Mouse (Mus musculus): Measurements from ENCODE around the gene Strn3. TPM values are rescaled to one million over a fixed set of nuclear protein-coding genes. Genes with fewer than 3 reads are reported as not detected.

The Strn3 gene
- polyA plus RNA-seq, 1 experiment from 2014 or later, result 46.3 TPM

- WGBS, result under 1% methylated on average over 96 of the region's 108 CpGs
- no peaks in the 10 kb centered on the region for H3K36me3 ChIP-seq (ENCODE audit: insufficient read depth, low read length)
- ATAC-seq (replicated peaks; ENCODE audit: low FRiP score, low read depth) (peak; percentile 65), DNase-seq (ENCODE audit: low spot score) (peak; percentile 71)
- H3K27ac ChIP-seq, result peak within 1 kb of the TSS; percentile 100
- H3K9ac ChIP-seq (ENCODE audit: low read depth, low read length), result peak within 1 kb of the TSS; percentile 99
- peak within 1 kb of the TSS; percentile 96 for H3K4me3 ChIP-seq (replicated peaks; ENCODE audit: low read depth, low read length)
- no peak for TF ChIP-seq CTCF (IDR thresholded peaks at IDR 0.05; ENCODE audit: low read depth)
- no peaks in the 10 kb centered on the region for H3K9me3 ChIP-seq (replicated peaks; ENCODE audit: low read length)
- peaks cover 12% of the 10 kb centered on the region; the same call in 1 of the 2 replicates for H3K4me1 ChIP-seq (replicated peaks; ENCODE audit: insufficient read depth, low read length)
- H3K4me2 ChIP-seq (ENCODE audit: low read length), result peak within 1 kb of the TSS; percentile 65
- H3K27me3 ChIP-seq (ENCODE audit: insufficient read depth, low read length), result no peaks in the 10 kb centered on the region
Measured at GRCm38 (mm10) chr12:51690893-51691844, 528 bp downstream of the Strn3 start, which contains the start of gene Ap4s1. Ap4s1 (plus strand) TSS chr12:51691033.

DNA sequence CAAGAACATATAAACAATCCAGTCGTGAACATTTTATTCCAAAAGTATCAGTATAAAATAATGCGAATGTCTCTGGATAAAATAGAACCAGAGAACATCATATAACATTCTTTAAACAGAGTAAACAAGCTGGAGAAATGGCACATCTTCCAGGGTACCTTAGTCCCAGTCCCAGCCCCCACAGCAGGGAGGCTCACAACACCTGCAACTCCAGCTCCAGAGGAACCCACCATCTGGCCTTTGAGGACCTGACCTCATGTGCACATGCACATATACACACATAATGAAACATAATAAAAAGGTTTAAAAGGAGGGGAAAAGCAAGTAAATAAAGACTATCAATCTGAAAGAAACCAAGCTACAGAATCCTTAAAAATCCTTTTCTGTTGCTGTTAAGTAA, 3.2 kb downstream of the Strn3 start:
- no peak overlapping the region for H3K27ac ChIP-seq
- DNase-seq (ENCODE audit: low spot score), result no peak
- H3K4me2 ChIP-seq (ENCODE audit: low read length), result no peak overlapping the region
- H3K9me3 ChIP-seq (replicated peaks; ENCODE audit: low read length), result no peaks in the 10 kb centered on the region
- no peaks in the 10 kb centered on the region for H3K36me3 ChIP-seq (ENCODE audit: insufficient read depth, low read length)
- TF ChIP-seq CTCF (IDR thresholded peaks at IDR 0.05; ENCODE audit: low read depth), result no peak
- no peak for ATAC-seq (replicated peaks; ENCODE audit: low FRiP score, low read depth)
- H3K4me1 ChIP-seq (replicated peaks; ENCODE audit: insufficient read depth, low read length), result 0 out of 2 replicates have a peak, but pooled peaks cover 3% of the 10 kb centered on the region
- no peak overlapping the region for H3K4me3 ChIP-seq (replicated peaks; ENCODE audit: low read depth, low read length)
- 86% methylated on average over 2 of the region's 2 CpGs for WGBS
- H3K9ac ChIP-seq (ENCODE audit: low read depth, low read length), result no peak overlapping the region
- H3K27me3 ChIP-seq (ENCODE audit: insufficient read depth, low read length), result no peaks in the 10 kb centered on the region

- H3K9me3 ChIP-seq (replicated peaks; ENCODE audit: low read length), result no peaks in the 10 kb centered on the region
- ATAC-seq (replicated peaks; ENCODE audit: low FRiP score, low read depth) (no peak; the same call in 1 of the 2 replicates), DNase-seq (ENCODE audit: low spot score) (no peak)
- H3K4me2 ChIP-seq (ENCODE audit: low read length), result no peak overlapping the region
- H3K4me1 ChIP-seq (replicated peaks; ENCODE audit: insufficient read depth, low read length), result peaks cover 2% of the 10 kb centered on the region; the same call in 1 of the 2 replicates
- WGBS, result 77% methylated on average over 1 of the region's 1 CpGs
- H3K4me3 ChIP-seq (replicated peaks; ENCODE audit: low read depth, low read length), result no peak overlapping the region
- H3K27ac ChIP-seq, result no peak overlapping the region
- H3K9ac ChIP-seq (ENCODE audit: low read depth, low read length), result no peak overlapping the region
- no peak for TF ChIP-seq CTCF (IDR thresholded peaks at IDR 0.05; ENCODE audit: low read depth)
- no peaks in the 10 kb centered on the region for H3K36me3 ChIP-seq (ENCODE audit: insufficient read depth, low read length)
- no peaks in the 10 kb centered on the region for H3K27me3 ChIP-seq (ENCODE audit: insufficient read depth, low read length)
Measured at GRCm38 (mm10) chr12:51678844-51679243, 12.9 kb downstream of the Strn3 start.

DNA sequence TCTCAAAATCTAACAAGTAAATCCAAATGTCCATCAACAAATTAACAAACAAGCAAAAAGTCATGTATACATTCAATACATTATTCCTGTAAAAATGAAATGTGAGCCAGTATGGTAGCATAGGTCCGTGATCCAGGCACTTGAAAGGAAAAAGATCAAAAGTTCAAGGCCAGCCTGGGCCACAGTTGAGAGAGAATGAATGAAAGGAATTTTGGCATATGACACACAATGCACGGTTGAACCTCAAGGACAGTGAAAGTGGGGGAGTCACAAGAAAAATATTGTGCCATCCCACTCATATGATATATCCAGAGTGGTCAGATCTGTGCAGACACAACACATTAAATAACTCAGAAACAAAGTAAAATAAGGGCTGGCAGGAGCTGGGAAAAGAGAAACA, 15.3 kb downstream of the Strn3 start:
- ATAC-seq (replicated peaks; ENCODE audit: low FRiP score, low read depth) (no peak), DNase-seq (ENCODE audit: low spot score) (no peak)
- no peak overlapping the region for H3K9ac ChIP-seq (ENCODE audit: low read depth, low read length)
- no peaks in the 10 kb centered on the region for H3K36me3 ChIP-seq (ENCODE audit: insufficient read depth, low read length)
- no peaks in the 10 kb centered on the region for H3K9me3 ChIP-seq (replicated peaks; ENCODE audit: low read length)
- WGBS, result 32% methylated on average over 2 of the region's 2 CpGs
- no peak overlapping the region for H3K27ac ChIP-seq
- no peaks in the 10 kb centered on the region for H3K27me3 ChIP-seq (ENCODE audit: insufficient read depth, low read length)
- H3K4me2 ChIP-seq (ENCODE audit: low read length), result no peak overlapping the region
- peaks cover 4% of the 10 kb centered on the region; the same call in 1 of the 2 replicates for H3K4me1 ChIP-seq (replicated peaks; ENCODE audit: insufficient read depth, low read length)
- no peak overlapping the region for H3K4me3 ChIP-seq (replicated peaks; ENCODE audit: low read depth, low read length)
- no peak for TF ChIP-seq CTCF (IDR thresholded peaks at IDR 0.05; ENCODE audit: low read depth)

DNA sequence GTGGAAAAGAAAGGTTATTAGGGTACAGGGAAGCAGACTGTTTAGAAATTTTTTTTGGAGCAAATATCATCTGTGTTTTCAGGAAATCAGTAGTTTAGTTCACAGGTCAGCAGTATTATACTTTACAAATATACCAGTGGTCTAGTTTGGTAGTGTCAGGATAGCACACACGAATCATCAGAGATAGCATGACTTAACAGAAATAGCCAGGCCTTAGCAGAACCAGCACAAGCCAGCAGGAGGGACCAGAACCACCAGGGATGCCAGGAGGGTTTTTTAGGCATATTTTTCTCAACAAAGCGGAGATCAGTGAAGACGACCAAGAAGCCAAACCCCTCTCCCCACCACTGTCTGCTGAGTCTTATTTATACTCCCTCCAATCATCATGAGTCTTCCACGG, 18.4 kb downstream of the Strn3 start:
- peaks cover 4% of the 10 kb centered on the region; the same call in 1 of the 2 replicates for H3K4me1 ChIP-seq (replicated peaks; ENCODE audit: insufficient read depth, low read length)
- WGBS, result 59% methylated on average over 4 of the region's 4 CpGs
- no peak overlapping the region for H3K4me3 ChIP-seq (replicated peaks; ENCODE audit: low read depth, low read length)
- ATAC-seq (replicated peaks; ENCODE audit: low FRiP score, low read depth), result no peak
- H3K9ac ChIP-seq (ENCODE audit: low read depth, low read length), result no peak overlapping the region
- no peak overlapping the region for H3K27ac ChIP-seq
- no peak for TF ChIP-seq CTCF (IDR thresholded peaks at IDR 0.05; ENCODE audit: low read depth)
- no peaks in the 10 kb centered on the region for H3K36me3 ChIP-seq (ENCODE audit: insufficient read depth, low read length)
- no peak for DNase-seq (ENCODE audit: low spot score)
- H3K27me3 ChIP-seq (ENCODE audit: insufficient read depth, low read length), result no peaks in the 10 kb centered on the region
- no peaks in the 10 kb centered on the region for H3K9me3 ChIP-seq (replicated peaks; ENCODE audit: low read length)
- H3K4me2 ChIP-seq (ENCODE audit: low read length), result no peak overlapping the region

- Histone ChIP-seq H3K4me3 (replicated peaks; ENCODE audit: low read depth, low read length) (no peak overlapping the region), H3K36me3 (ENCODE audit: insufficient read depth, low read length) (no peaks in the 10 kb centered on the region), H3K4me1 (replicated peaks; ENCODE audit: insufficient read depth, low read length) (peaks cover 4% of the 10 kb centered on the region; the same call in 1 of the 2 replicates), H3K9ac (ENCODE audit: low read depth, low read length) (no peak overlapping the region), H3K9me3 (replicated peaks; ENCODE audit: low read length) (no peaks in the 10 kb centered on the region), H3K27me3 (ENCODE audit: insufficient read depth, low read length) (no peaks in the 10 kb centered on the region), H3K4me2 (ENCODE audit: low read length) (no peak overlapping the region), H3K27ac (no peak overlapping the region)
- DNase-seq (ENCODE audit: low spot score) (no peak), ATAC-seq (replicated peaks; ENCODE audit: low FRiP score, low read depth) (no peak)
- TF ChIP-seq CTCF (IDR thresholded peaks at IDR 0.05; ENCODE audit: low read depth), result no peak
- 36% methylated on average over 5 of the region's 5 CpGs for WGBS
Measured at GRCm38 (mm10) chr12:51671231-51671891, 20.3 kb downstream of the Strn3 start.
